In genomic region chr9:119573009-119573408, GRCm38 (mm10) we compare ENCODE assay signal across 31 mouse cellular contexts. TPM values are rescaled to one million over a fixed set of nuclear protein-coding genes. Genes with fewer than 3 reads are reported as not detected.
DNase-seq lines count a peak whose midpoint lies in the region; ATAC-seq lines count a peak whose summit lies in the region.
"Had no signal": no experiment of that assay in that cellular context is flagged by ENCODE, and none has a peak within 500 bp of the region (broad histone marks: within the 10 kb centered on the region; RNA-seq: fewer than 3 reads in every experiment).

No protein-coding gene starts in this region.

- intact Hi-C loops in heart, postnatal 25 days (cut with DNase I), result no loop called here

- no peak for ATAC-seq in forebrain, embryonic 11.5 days (replicated peaks; ENCODE audit: low FRiP score)
- no peak for ATAC-seq in heart, embryonic 13.5 days (ENCODE audit: extremely low read depth, insufficient number of reproducible peaks, low FRiP score, low TSS enrichment)
- no peak for ATAC-seq in neural tube, embryonic 12.5 days (ENCODE audit: low FRiP score, low read depth)
- ATAC-seq: inflammation-experienced regulatory T-cells, adult 6 months; lung, postnatal 0 days; Patski had no signal

- H3K9me3 ChIP-seq in forebrain, embryonic 10.5 days, result no peaks in the 10 kb centered on the region
- H3K9me3 ChIP-seq in forebrain, embryonic 11.5 days (ENCODE audit: control insufficient read depth, low read length), result no peaks in the 10 kb centered on the region
- H3K9me3 ChIP-seq in heart, embryonic 13.5 days, result no peaks in the 10 kb centered on the region
- H3K9me3 ChIP-seq in neural tube, embryonic 12.5 days, result no peaks in the 10 kb centered on the region
- H3K9me3 ChIP-seq: embryonic facial prominence, embryonic 12.5 days; hindbrain, embryonic 10.5 days; hindbrain, embryonic 15.5 days; limb, embryonic 10.5 days; limb, embryonic 15.5 days; liver, embryonic 13.5 days; midbrain, embryonic 12.5 days had no signal

- H3K4me2 ChIP-seq in forebrain, embryonic 11.5 days (ENCODE audit: low read depth, low read length, severe bottlenecking), result no peak overlapping the region
- H3K4me2 ChIP-seq in heart, embryonic 13.5 days, result no peak overlapping the region
- H3K4me2 ChIP-seq in neural tube, embryonic 12.5 days (replicated peaks), result no peak overlapping the region
- H3K4me2 ChIP-seq: embryonic facial prominence, embryonic 12.5 days; hindbrain, embryonic 15.5 days; limb, embryonic 15.5 days; liver, embryonic 13.5 days; midbrain, embryonic 12.5 days had no signal

- no peak overlapping the region for H3K4me3 ChIP-seq in forebrain, embryonic 10.5 days
- H3K4me3 ChIP-seq in forebrain, embryonic 11.5 days (ENCODE audit: low read depth, low read length), result no peak overlapping the region
- no peak overlapping the region for H3K4me3 ChIP-seq in heart, embryonic 13.5 days
- no peak overlapping the region for H3K4me3 ChIP-seq in neural tube, embryonic 12.5 days
- H3K4me3 ChIP-seq: embryonic facial prominence, embryonic 12.5 days; hindbrain, embryonic 10.5 days; hindbrain, embryonic 15.5 days; limb, embryonic 10.5 days; limb, embryonic 15.5 days; liver, embryonic 13.5 days; megakaryocyte, embryonic 14.5 days; midbrain, embryonic 12.5 days; myocyte had no signal

- H3K4me1 ChIP-seq in forebrain, embryonic 10.5 days, result peaks cover 80% of the 10 kb centered on the region
- peaks cover 28% of the 10 kb centered on the region for H3K4me1 ChIP-seq in forebrain, embryonic 11.5 days (replicated peaks; ENCODE audit: control insufficient read depth, insufficient read depth, low read length)
- peaks cover 72% of the 10 kb centered on the region for H3K4me1 ChIP-seq in heart, embryonic 13.5 days
- peaks cover 8% of the 10 kb centered on the region; the same call in 1 of the 2 replicates for H3K4me1 ChIP-seq in neural tube, embryonic 12.5 days
- H3K4me1 ChIP-seq: limb, embryonic 15.5 days; liver, embryonic 13.5 days; megakaryocyte, embryonic 14.5 days had no signal

- DNase-seq in forebrain, embryonic 10.5 days (ENCODE audit: extremely low spot score, low spot score), result no peak
- DNase-seq in forebrain, embryonic 11.5 days (ENCODE audit: low spot score), result no peak
- no peak for DNase-seq in heart, postnatal 25 days (ENCODE audit: low spot score)
- no peak for DNase-seq in neural tube, embryonic 10.5 days (ENCODE audit: extremely low spot score, low spot score)
- DNase-seq in testis, postnatal 10 days (ENCODE audit: low spot score), result no peak
- DNase-seq: adrenal gland, postnatal 14 days; cerebellum, adult 11-12 months; cerebellum, adult 9-11 months; embryo, embryonic 11 days; gastrocnemius, postnatal 10 days; kidney, adult 11 months; kidney, postnatal 14 days; layer of hippocampus, adult 9-11 months; liver, embryonic 13.5 days; lung, adult 18-20 months; lung, postnatal 4 days; right cerebral cortex, postnatal 14 days had no signal

- no peak overlapping the region for H3K9ac ChIP-seq in forebrain, embryonic 11.5 days (ENCODE audit: low read length)
- H3K9ac ChIP-seq in heart, embryonic 13.5 days, result peak overlapping the region; percentile 40
- peak overlapping the region; percentile 9; the same call in 1 of the 2 replicates for H3K9ac ChIP-seq in neural tube, embryonic 12.5 days
- H3K9ac ChIP-seq: embryonic facial prominence, embryonic 12.5 days; hindbrain, embryonic 15.5 days; limb, embryonic 15.5 days; liver, embryonic 13.5 days; midbrain, embryonic 12.5 days had no signal

- no peaks in the 10 kb centered on the region for H3K36me3 ChIP-seq in forebrain, embryonic 10.5 days (replicated peaks)
- no peaks in the 10 kb centered on the region for H3K36me3 ChIP-seq in forebrain, embryonic 11.5 days (ENCODE audit: control insufficient read depth, insufficient read depth, low read length)
- no peaks in the 10 kb centered on the region for H3K36me3 ChIP-seq in heart, embryonic 13.5 days
- H3K36me3 ChIP-seq in neural tube, embryonic 12.5 days, result no peaks in the 10 kb centered on the region
- H3K36me3 ChIP-seq: embryonic facial prominence, embryonic 12.5 days; hindbrain, embryonic 10.5 days; hindbrain, embryonic 15.5 days; limb, embryonic 10.5 days; limb, embryonic 15.5 days; liver, embryonic 13.5 days; midbrain, embryonic 12.5 days had no signal

- peaks cover 100% of the 10 kb centered on the region for H3K27me3 ChIP-seq in forebrain, embryonic 10.5 days (ENCODE audit: poor library complexity, severe bottlenecking)
- peaks cover 23% of the 10 kb centered on the region for H3K27me3 ChIP-seq in forebrain, embryonic 11.5 days (ENCODE audit: control insufficient read depth, insufficient read depth, low read length)
- H3K27me3 ChIP-seq in heart, embryonic 13.5 days (replicated peaks), result peaks cover 93% of the 10 kb centered on the region
- H3K27me3 ChIP-seq in neural tube, embryonic 12.5 days (replicated peaks), result peaks cover 100% of the 10 kb centered on the region
- H3K27me3 ChIP-seq: Patski had no signal

- peak overlapping the region; percentile 80 for H3K27ac ChIP-seq in forebrain, embryonic 10.5 days
- no peak overlapping the region for H3K27ac ChIP-seq in forebrain, embryonic 11.5 days (ENCODE audit: low read depth, low read length)
- 0 out of 2 replicates have a peak overlapping the region, but pooled peaks have one; percentile 68 for H3K27ac ChIP-seq in heart, embryonic 13.5 days (replicated peaks)
- no peak overlapping the region for H3K27ac ChIP-seq in neural tube, embryonic 12.5 days
- H3K27ac ChIP-seq: embryonic facial prominence, embryonic 12.5 days; hindbrain, embryonic 10.5 days; hindbrain, embryonic 15.5 days; limb, embryonic 10.5 days; limb, embryonic 15.5 days; liver, embryonic 13.5 days; midbrain, embryonic 12.5 days had no signal

- WGBS in forebrain, embryonic 10.5 days, result 43% methylated on average over 14 of the region's 14 CpGs
- 31% methylated on average over 14 of the region's 14 CpGs for WGBS in forebrain, embryonic 11.5 days
- 47% methylated on average over 14 of the region's 14 CpGs for WGBS in heart, embryonic 13.5 days
- WGBS in neural tube, embryonic 12.5 days, result 35% methylated on average over 14 of the region's 14 CpGs

RNA-seq across cellular contexts. Expression of gene Scn5a, which starts 5.8 kb away (rescaled TPM):
- 2.9 and 3.6 TPM in 2 replicates for polyA plus RNA-seq in forebrain, embryonic 10.5 days (2016; fragmentation: Nextera tagmentation; extraction: Ambion mirVana)
- polyA plus RNA-seq in forebrain, embryonic 11.5 days (2014; fragmentation: Nextera tagmentation; extraction: Ambion mirVana), result 3.0 and 3.2 TPM in 2 replicates
- polyA plus RNA-seq in heart, embryonic 13.5 days (2015; fragmentation: Nextera tagmentation; extraction: Ambion mirVana), result 7.4 and 7.8 TPM in 2 replicates
- total RNA-seq in heart, postnatal 25 days (2021), result 100 to 1,000 TPM; 141 to 144 TPM
- polyA plus RNA-seq in neural tube, embryonic 12.5 days (2016; fragmentation: Nextera tagmentation; extraction: Ambion mirVana), result 1.6 and 2.1 TPM in 2 replicates
- total RNA-seq: MEL had no signal
- polyA plus RNA-seq: inflammation-experienced regulatory T-cells, adult 6 months had no signal

Comparison
In these comparisons a context has a peak if more than half of its experiments do, and no peak if none do; other contexts are left out.
1. H3K27ac ChIP-seq: peak in forebrain, embryonic 10.5 days (single experiment) and heart, embryonic 13.5 days (single experiment); none in forebrain, embryonic 11.5 days (single experiment) and neural tube, embryonic 12.5 days (single experiment).